Mouse (Mus musculus) liver, postnatal 0 days (tissue): ENCODE measurements around the gene Atp1b2.

Source experiments
- CTCF ChIP-seq: sonication (generic); IDR thresholded peaks from 2 replicates; pipeline ENCODE4 v1.5.1; 2016; ENCODE audit warnings: antibody characterized with exemption, low read depth
- EP300 ChIP-seq: IDR thresholded peaks from 2 replicates; pipeline ENCODE4 v1.6.1; 2016; ENCODE audit warnings: antibody characterized with exemption, low read depth, mild to moderate bottlenecking

DNA sequence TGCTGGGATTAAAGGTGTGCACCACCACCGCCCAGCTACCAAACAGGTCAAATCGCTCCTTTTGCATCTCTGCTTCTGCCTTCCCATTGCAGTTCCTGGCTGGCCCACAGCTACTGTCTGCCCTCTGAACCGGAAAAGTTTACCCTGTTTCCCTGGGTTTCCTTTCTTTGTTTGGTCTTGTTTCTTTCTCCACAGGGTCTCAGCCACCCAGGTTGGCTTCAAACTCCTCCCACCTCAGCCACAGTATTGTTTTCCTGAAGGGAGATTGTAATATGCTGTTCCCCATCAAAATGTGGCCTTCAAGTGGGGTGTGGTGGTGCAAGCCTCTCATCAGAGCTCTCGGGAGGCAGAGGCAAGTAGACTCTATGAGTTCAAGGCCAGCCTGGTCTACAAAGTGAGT is 54.4 kb downstream of the Atp1b2 start:
- TF ChIP-seq CTCF (no peak), EP300 (no peak)
